In the genomic region with DNA sequence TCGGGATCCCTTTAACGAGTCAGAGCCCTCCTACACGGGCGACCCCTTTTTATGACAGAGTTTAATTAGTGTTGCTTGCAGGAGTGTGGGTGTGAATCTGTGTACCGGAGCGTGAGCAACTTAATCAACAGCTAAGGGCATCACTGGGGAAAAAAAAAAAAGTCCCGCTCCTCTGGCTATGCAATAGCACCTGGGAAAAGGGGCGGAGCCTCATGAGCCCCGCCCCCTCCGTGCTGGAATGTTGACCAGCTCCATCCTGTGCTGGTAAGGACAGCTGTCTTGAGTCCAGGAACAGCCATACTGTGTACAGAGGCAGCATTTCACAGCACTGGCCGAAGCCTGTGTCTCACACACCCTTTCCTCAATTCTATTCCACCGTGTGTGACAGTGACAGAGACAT, we compare ENCODE assay signal across 15 mouse cellular contexts. TPM values are rescaled to one million over a fixed set of nuclear protein-coding genes. Genes with fewer than 3 reads are reported as not detected.
DNase-seq lines count a peak whose midpoint lies in the region; ATAC-seq and TF ChIP-seq lines count a peak whose summit lies in the region.
"Had no signal": no experiment of that assay in that cellular context is flagged by ENCODE, and none has a peak within 500 bp of the region (broad histone marks: within the 10 kb centered on the region; RNA-seq: fewer than 3 reads in every experiment).

No protein-coding gene starts in this region.

- no peaks in the 10 kb centered on the region for H3K9me3 ChIP-seq in intestine, embryonic 14.5 days (ENCODE audit: control insufficient read depth, low read length)
- H3K9me3 ChIP-seq in intestine, postnatal 0 days (ENCODE audit: control insufficient read depth): no peaks in the 10 kb centered on the region
- no peaks in the 10 kb centered on the region for H3K9me3 ChIP-seq in liver, embryonic 16.5 days (replicated peaks; ENCODE audit: control insufficient read depth, low read length)
- no peaks in the 10 kb centered on the region for H3K9me3 ChIP-seq in stomach, embryonic 15.5 days
- no peaks in the 10 kb centered on the region for H3K9me3 ChIP-seq in midbrain, postnatal 0 days (ENCODE audit: low read length)

- no peak for TF ChIP-seq POLR2A in kidney, adult 2 months (IDR thresholded peaks at IDR 0.05; ENCODE audit: low read depth, low read length)

- no peaks in the 10 kb centered on the region for H3K36me3 ChIP-seq in intestine, embryonic 14.5 days (ENCODE audit: control insufficient read depth, insufficient read depth, low read length)
- H3K36me3 ChIP-seq in intestine, postnatal 0 days (ENCODE audit: control insufficient read depth, insufficient read depth): no peaks in the 10 kb centered on the region
- H3K36me3 ChIP-seq in kidney, adult 2 months (ENCODE audit: control insufficient read depth, insufficient read depth, low read length): no peaks in the 10 kb centered on the region
- no peaks in the 10 kb centered on the region for H3K36me3 ChIP-seq in liver, embryonic 16.5 days (ENCODE audit: control insufficient read depth, insufficient read depth)
- no peaks in the 10 kb centered on the region for H3K36me3 ChIP-seq in stomach, embryonic 15.5 days
- H3K36me3 ChIP-seq in midbrain, postnatal 0 days (ENCODE audit: insufficient read depth, low read length): no peaks in the 10 kb centered on the region

- H3K4me1 ChIP-seq in intestine, embryonic 14.5 days (replicated peaks; ENCODE audit: control insufficient read depth, insufficient read depth, low read length): 0 out of 2 replicates have a peak, but pooled peaks cover 4% of the 10 kb centered on the region
- H3K4me1 ChIP-seq in intestine, postnatal 0 days (replicated peaks; ENCODE audit: control insufficient read depth, insufficient read depth, low read length): no peaks in the 10 kb centered on the region
- 0 out of 2 replicates have a peak, but pooled peaks cover 3% of the 10 kb centered on the region for H3K4me1 ChIP-seq in kidney, adult 2 months (ENCODE audit: control insufficient read depth, insufficient read depth, low read length)
- peaks cover 4% of the 10 kb centered on the region for H3K4me1 ChIP-seq in liver, embryonic 16.5 days (ENCODE audit: control insufficient read depth, low read depth, low read length)
- no peaks in the 10 kb centered on the region; the same call in 1 of the 2 replicates for H3K4me1 ChIP-seq in stomach, embryonic 15.5 days
- 0 out of 2 replicates have a peak, but pooled peaks cover 2% of the 10 kb centered on the region for H3K4me1 ChIP-seq in midbrain, postnatal 0 days (ENCODE audit: insufficient read depth, low read length)

- H3K4me3 ChIP-seq in intestine, embryonic 14.5 days (ENCODE audit: low read depth, low read length): no peak overlapping the region
- no peak overlapping the region for H3K4me3 ChIP-seq in intestine, postnatal 0 days (ENCODE audit: low read depth, low read length)
- no peak overlapping the region for H3K4me3 ChIP-seq in kidney, adult 2 months (ENCODE audit: insufficient read depth, low read depth, low read length)
- H3K4me3 ChIP-seq in liver, embryonic 16.5 days (ENCODE audit: low read depth, low read length): no peak overlapping the region
- H3K4me3 ChIP-seq in stomach, embryonic 15.5 days (replicated peaks): no peak overlapping the region
- no peak overlapping the region for H3K4me3 ChIP-seq in midbrain, postnatal 0 days (ENCODE audit: low read depth, low read length)
- H3K4me3 ChIP-seq: erythroblast, embryonic 14.5 days had no signal

- H3K27me3 ChIP-seq in intestine, embryonic 14.5 days (replicated peaks; ENCODE audit: control insufficient read depth, insufficient read depth, low read length): no peaks in the 10 kb centered on the region
- no peaks in the 10 kb centered on the region for H3K27me3 ChIP-seq in intestine, postnatal 0 days (replicated peaks; ENCODE audit: control insufficient read depth, insufficient read depth, low read length)
- H3K27me3 ChIP-seq in kidney, adult 2 months (replicated peaks; ENCODE audit: control insufficient read depth, insufficient read depth, low read length): no peaks in the 10 kb centered on the region
- no peaks in the 10 kb centered on the region for H3K27me3 ChIP-seq in liver, embryonic 16.5 days (ENCODE audit: control insufficient read depth, insufficient read depth, low read depth, low read length)
- no peaks in the 10 kb centered on the region for H3K27me3 ChIP-seq in stomach, embryonic 15.5 days (replicated peaks)
- H3K27me3 ChIP-seq in midbrain, postnatal 0 days (ENCODE audit: insufficient read depth, low read length): no peaks in the 10 kb centered on the region

- H3K9ac ChIP-seq in intestine, embryonic 14.5 days (ENCODE audit: low read length): no peak overlapping the region
- no peak overlapping the region for H3K9ac ChIP-seq in intestine, postnatal 0 days (ENCODE audit: low read depth, low read length)
- no peak overlapping the region for H3K9ac ChIP-seq in liver, embryonic 16.5 days (ENCODE audit: low read depth, low read length)
- no peak overlapping the region for H3K9ac ChIP-seq in stomach, embryonic 15.5 days
- H3K9ac ChIP-seq in midbrain, postnatal 0 days (replicated peaks; ENCODE audit: low read length, poor library complexity, severe bottlenecking): no peak overlapping the region

- no peak overlapping the region for H3K4me2 ChIP-seq in intestine, embryonic 14.5 days (ENCODE audit: low read length)
- no peak overlapping the region for H3K4me2 ChIP-seq in intestine, postnatal 0 days (replicated peaks; ENCODE audit: low read depth)
- no peak overlapping the region for H3K4me2 ChIP-seq in liver, embryonic 16.5 days (ENCODE audit: low read depth, low read length)
- no peak overlapping the region for H3K4me2 ChIP-seq in stomach, embryonic 15.5 days
- no peak overlapping the region for H3K4me2 ChIP-seq in midbrain, postnatal 0 days (ENCODE audit: low read depth, low read length, poor library complexity, severe bottlenecking)

- 31% methylated on average over 12 of the region's 12 CpGs for WGBS in intestine, embryonic 14.5 days
- 23% methylated on average over 12 of the region's 12 CpGs for WGBS in intestine, postnatal 0 days
- WGBS in kidney, adult 2 months: 14% methylated on average over 12 of the region's 12 CpGs
- 42% methylated on average over 12 of the region's 12 CpGs for WGBS in liver, embryonic 16.5 days (ENCODE audit: insufficient replicate concordance)
- 25% methylated on average over 12 of the region's 12 CpGs for WGBS in stomach, embryonic 15.5 days
- WGBS in midbrain, postnatal 0 days: 46% methylated on average over 12 of the region's 12 CpGs

- no peak for TF ChIP-seq CTCF in intestine, postnatal 0 days (IDR thresholded peaks at IDR 0.05; ENCODE audit: low read depth)
- TF ChIP-seq CTCF in kidney, adult 2 months (conservative IDR thresholded peaks at IDR 0.05; ENCODE audit: insufficient read depth, insufficient read length, low read depth, low read length): no peak
- TF ChIP-seq CTCF in midbrain, postnatal 0 days (IDR thresholded peaks at IDR 0.05): no peak

- peak; percentile 33; the same call in 1 of the 2 replicates for ATAC-seq in intestine, embryonic 14.5 days (replicated peaks; ENCODE audit: low FRiP score, low TSS enrichment, low read depth)
- ATAC-seq in intestine, postnatal 0 days: no peak; the same call in 1 of the 2 replicates
- ATAC-seq in liver, embryonic 16.5 days (ENCODE audit: low read depth): peak; percentile 24; the same call in 1 of the 2 replicates
- ATAC-seq in stomach, embryonic 15.5 days (ENCODE audit: insufficient read depth, low FRiP score, low read depth): 0 out of 2 replicates have a peak, but pooled peaks have one; percentile 41
- no peak for ATAC-seq in midbrain, postnatal 0 days (ENCODE audit: low FRiP score)

- no peak for DNase-seq in intestine, embryonic 14.5 days (ENCODE audit: low spot score)
- DNase-seq in kidney, adult 2 months: peak; percentile 66
- DNase-seq in midbrain, postnatal 0 days (ENCODE audit: low spot score): no peak
- no peak for DNase-seq in spleen, adult 12 weeks (ENCODE audit: low spot score)
- DNase-seq in cerebellum, postnatal 10 days: no peak
- DNase-seq: right cerebral cortex, postnatal 4 days had no signal

- H3K27ac ChIP-seq in intestine, embryonic 14.5 days (ENCODE audit: low read depth): no peak overlapping the region
- no peak overlapping the region for H3K27ac ChIP-seq in intestine, postnatal 0 days (ENCODE audit: low read depth, low read length)
- H3K27ac ChIP-seq in kidney, adult 2 months (ENCODE audit: insufficient read depth, low read depth, low read length): no peak overlapping the region
- no peak overlapping the region for H3K27ac ChIP-seq in liver, embryonic 16.5 days (ENCODE audit: low read length)
- H3K27ac ChIP-seq in stomach, embryonic 15.5 days: no peak overlapping the region
- no peak overlapping the region for H3K27ac ChIP-seq in midbrain, postnatal 0 days (ENCODE audit: low read depth, low read length)
- H3K27ac ChIP-seq: macrophage had no signal

RNA-seq across cellular contexts. Expression of gene Inf2, which starts 33.7 kb away (rescaled TPM):
- polyA plus RNA-seq in intestine, embryonic 14.5 days (2014; fragmentation: Nextera tagmentation; extraction: Ambion mirVana): 4.3 and 4.6 TPM in 2 replicates
- 0.70 and 1.1 TPM in 2 replicates for polyA plus RNA-seq in intestine, postnatal 0 days (2015; fragmentation: Nextera tagmentation; extraction: Ambion mirVana)
- 8.9 and 9.6 TPM in 2 replicates for polyA plus RNA-seq in kidney, adult 2 months (2012; rRNA removed)
- polyA plus RNA-seq in liver, embryonic 16.5 days (2015; fragmentation: Nextera tagmentation; extraction: Ambion mirVana): 1.2 and 2.7 TPM in 2 replicates
- polyA plus RNA-seq in stomach, embryonic 15.5 days (2015; fragmentation: Nextera tagmentation; extraction: Ambion mirVana): 4.3 and 4.4 TPM in 2 replicates
- 3.6 and 3.7 TPM in 2 replicates for total RNA-seq in midbrain, postnatal 0 days (2014; rRNA removed)
- polyA plus RNA-seq in midbrain, postnatal 0 days (2015; fragmentation: Nextera tagmentation; extraction: Ambion mirVana): 1.3 TPM in 2 replicates

RNA-seq across cellular contexts. Expression of gene Tmem179, which starts 38.4 kb away (rescaled TPM):
- 3.1 and 3.3 TPM in 2 replicates for polyA plus RNA-seq in intestine, embryonic 14.5 days (2014; fragmentation: Nextera tagmentation; extraction: Ambion mirVana)
- polyA plus RNA-seq in intestine, postnatal 0 days (2015; fragmentation: Nextera tagmentation; extraction: Ambion mirVana): 1.8 and 1.9 TPM in 2 replicates
- 0.45 and 1.0 TPM in 2 replicates for polyA plus RNA-seq in kidney, adult 2 months (2012; rRNA removed)
- 0.06 TPM in 1 of 2 replicates, not detected in the other for polyA plus RNA-seq in liver, embryonic 16.5 days (2015; fragmentation: Nextera tagmentation; extraction: Ambion mirVana)
- 2.7 TPM in 2 replicates for polyA plus RNA-seq in stomach, embryonic 15.5 days (2015; fragmentation: Nextera tagmentation; extraction: Ambion mirVana)
- 118 and 132 TPM in 2 replicates for total RNA-seq in midbrain, postnatal 0 days (2014; rRNA removed)
- polyA plus RNA-seq in midbrain, postnatal 0 days (2015; fragmentation: Nextera tagmentation; extraction: Ambion mirVana): 124 and 126 TPM in 2 replicates
- total RNA-seq: common myeloid progenitor, adult 5-6 weeks; gastrocnemius, adult 18-20 months; heart, adult 8-10 months; hematopoietic stem cell, adult 5-6 weeks had no signal
- polyA plus RNA-seq: erythroblast, embryonic 14.5 days; macrophage had no signal

Comparison
In these comparisons a context has a peak if more than half of its experiments do, and no peak if none do; other contexts are left out.
1. ATAC-seq: peak in intestine, embryonic 14.5 days (single experiment), liver, embryonic 16.5 days (single experiment) and stomach, embryonic 15.5 days (single experiment); none in intestine, postnatal 0 days (single experiment) and midbrain, postnatal 0 days (single experiment).
2. RNA of gene Tmem179, which starts 38.4 kb away (polyA plus RNA-seq): 124 to 126 TPM in midbrain, postnatal 0 days; 3.1 to 3.3 TPM in intestine, embryonic 14.5 days, 2.7 TPM in stomach, embryonic 15.5 days, 1.8 to 1.9 TPM in intestine, postnatal 0 days, 0.45 to 1.0 TPM in kidney, adult 2 months and 0.06 TPM in liver, embryonic 16.5 days; every median in the first group is over 10 times any median in the second.